Mouse (Mus musculus): ENCODE measurements around the gene Ccr10.

GRCm38 (mm10) chr11:101148751-101149150, 26.5 kb downstream of the Ccr10 start:
- TF ChIP-seq POLR2A (IDR thresholded peaks at IDR 0.05; ENCODE audit: borderline replicate concordance, insufficient read depth, low read length) (no peak), CTCF (IDR thresholded peaks at IDR 0.05; ENCODE audit: borderline replicate concordance, insufficient read depth, low read depth, low read length) (no peak)

Data from cerebellum, adult 2 months (tissue).